Mouse (Mus musculus): ENCODE data around the gene Anks1b.

Anks1b gene

DNA sequence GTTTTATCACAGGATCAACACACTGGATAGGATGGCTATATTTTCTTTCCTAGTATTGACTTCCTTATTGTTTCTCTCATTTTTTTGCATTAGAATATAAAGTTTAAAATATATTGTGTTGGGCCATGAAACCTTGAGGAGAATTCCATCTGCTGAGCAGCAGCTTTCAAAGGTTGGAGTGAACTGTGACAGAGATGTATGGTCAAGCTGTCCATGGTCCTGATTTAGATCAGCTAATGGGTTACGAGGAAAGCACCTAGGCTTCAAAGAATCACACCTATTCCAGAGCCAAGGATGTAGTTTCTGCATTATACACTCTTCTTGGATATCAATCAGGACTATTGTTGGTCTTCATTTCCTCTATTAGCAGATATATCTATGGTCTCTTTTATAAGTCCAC is 503.3 kb downstream of the Anks1b start:
- DNase-seq (ENCODE audit: low read depth, low spot score), result no peak

DNA sequence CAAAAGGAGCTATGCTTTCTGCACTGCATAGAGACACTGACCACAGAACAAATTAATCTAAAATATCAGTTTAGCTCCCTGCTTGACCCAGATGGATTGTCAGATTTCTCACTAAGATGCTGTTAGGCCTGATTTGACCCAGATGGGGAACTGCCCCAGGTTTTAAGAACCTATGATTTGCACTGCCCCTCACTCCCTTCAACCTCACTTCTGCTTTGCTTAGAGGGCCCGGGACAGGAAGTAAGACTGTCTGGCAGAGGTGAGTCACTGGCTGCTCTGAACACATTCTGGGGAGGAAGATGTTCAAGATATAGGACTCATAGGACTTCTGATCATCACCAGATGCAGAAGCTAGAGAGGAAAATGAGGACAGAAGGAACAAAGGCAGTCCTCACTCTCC is 506.8 kb downstream of the Anks1b start:
- DNase-seq (ENCODE audit: low read depth, low spot score), result no peak

DNA sequence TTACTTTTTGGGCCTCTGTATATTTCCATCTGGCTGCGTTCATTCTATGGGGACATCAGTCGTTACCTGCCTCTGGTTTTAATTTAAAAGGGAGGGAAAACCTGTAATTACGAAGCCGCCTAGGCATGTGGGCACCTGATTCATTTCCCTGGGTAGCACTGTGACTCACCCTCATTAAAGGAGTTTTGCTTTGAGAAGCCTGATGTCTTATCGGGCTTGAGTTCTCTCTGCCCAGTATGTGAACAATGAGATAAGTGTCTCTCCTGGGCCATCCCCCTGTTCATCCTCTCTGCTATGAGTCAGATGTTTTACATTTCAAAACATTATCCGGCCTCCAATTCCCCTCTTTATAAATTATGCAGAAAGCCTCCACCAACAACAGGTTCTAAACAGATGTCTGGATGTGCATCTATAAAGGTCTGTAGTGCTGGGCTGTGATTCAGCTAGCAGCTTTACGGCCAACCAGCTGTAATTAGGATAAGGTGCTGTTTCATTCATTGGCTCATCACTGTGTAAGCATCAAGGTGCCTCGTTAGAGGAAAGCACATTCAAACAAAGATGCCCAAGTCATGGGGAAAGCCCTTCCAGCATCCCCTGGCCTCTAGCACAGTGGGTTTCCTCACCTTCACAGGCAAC is 507.5 kb downstream of the Anks1b start:
- no peak for DNase-seq (ENCODE audit: low read depth, low spot score)

DNA sequence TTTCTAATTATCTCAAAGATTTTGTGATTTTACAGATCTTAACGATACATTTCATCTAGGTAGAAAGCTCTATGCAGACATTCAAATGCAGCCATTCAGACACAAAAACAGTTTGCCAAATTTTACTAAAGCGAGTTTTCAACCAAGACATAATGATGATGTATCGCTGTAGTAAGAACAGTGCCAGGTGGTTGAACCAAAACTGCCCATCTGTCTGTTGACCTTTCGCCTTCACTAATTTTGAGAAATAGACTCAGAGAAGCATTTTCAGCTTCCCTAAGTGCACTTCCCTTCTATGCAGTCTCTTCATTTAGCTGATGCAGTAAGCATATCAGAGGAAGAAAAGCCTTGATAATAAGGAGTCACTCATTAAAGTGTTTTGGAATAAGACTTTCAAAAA is 527.1 kb downstream of the Anks1b start:
- DNase-seq (ENCODE audit: low read depth, low spot score), result no peak

DNA sequence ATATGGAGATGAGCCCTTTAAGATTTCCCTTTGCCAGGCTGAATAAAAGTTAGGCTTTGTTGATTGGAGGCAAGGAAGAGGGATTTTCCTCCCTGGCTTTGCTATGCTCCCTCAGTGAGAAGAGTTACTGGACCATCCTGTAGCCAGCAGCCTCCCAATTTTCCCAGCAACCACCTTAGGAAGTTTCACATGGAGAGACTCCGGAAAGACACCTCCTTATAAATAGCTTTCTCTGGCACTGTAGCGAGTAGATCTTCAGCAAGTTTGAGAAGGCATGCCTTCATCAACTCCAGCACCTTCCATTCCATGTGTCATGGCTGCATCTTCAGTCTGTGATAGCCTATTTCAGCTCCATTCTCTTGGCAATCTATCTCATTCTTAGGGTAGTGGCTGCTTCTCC is 535.2 kb downstream of the Anks1b start:
- no peak for DNase-seq (ENCODE audit: low read depth, low spot score)

DNA sequence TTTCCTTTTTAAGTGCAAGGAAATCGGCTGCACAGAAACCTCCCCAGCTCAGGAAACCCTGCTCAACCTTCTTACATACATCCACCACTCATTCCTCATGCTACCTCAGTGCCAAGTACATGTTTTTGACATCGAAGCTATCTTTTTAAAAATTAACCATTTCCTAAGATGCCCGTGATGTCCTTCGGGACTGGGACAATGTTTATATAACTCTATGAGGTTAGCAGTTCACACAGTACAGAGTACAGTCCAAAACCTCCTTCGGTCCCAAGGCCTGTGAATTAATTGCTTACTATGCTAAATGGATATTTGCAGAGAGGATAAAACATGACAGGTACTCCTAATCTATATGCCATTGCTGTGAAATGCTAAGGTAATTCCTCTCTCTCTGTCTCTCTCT is 558.2 kb downstream of the Anks1b start:
- no peak for DNase-seq (ENCODE audit: low read depth, low spot score)

DNA sequence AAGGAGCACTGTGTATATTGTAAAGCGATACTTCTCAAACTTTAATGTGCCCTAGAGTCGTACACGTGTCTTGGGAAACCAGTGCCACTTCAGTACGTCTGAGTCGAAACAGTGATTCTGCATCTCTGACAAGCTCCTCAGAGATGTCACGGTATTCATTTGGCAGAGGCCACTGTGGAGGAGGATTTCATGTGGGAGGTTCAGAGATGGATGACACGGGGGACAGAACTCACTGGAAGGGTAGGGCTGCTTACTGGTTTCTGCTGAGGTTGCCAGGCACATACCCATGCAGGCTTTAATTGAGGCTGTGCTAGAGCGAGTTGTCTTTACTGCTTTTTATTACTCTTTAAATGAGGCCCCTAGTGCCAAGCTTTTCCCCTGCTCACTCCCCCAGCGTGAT is 558.7 kb downstream of the Anks1b start:
- DNase-seq (ENCODE audit: low read depth, low spot score), result no peak

DNA sequence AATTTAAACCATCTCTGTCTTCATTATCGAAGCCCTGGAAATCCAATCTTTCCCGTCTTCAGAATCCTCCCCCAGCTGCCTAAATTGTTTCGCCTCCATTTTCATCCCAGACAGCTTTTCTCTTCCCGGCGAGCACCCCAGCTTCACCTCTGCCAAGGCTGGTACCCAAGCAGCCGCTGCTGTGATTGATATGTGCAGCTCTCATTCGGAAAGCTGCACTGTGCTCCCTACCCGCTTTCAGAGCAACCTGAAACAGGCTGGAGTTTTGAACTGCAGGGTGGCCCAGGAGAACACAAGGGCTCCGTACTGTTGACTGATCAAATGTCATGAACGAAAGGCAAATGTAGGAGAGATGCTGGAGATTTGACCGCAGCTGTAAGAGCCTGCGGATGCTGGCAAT is 559.2 kb downstream of the Anks1b start:
- no peak for DNase-seq (ENCODE audit: low read depth, low spot score)

DNA sequence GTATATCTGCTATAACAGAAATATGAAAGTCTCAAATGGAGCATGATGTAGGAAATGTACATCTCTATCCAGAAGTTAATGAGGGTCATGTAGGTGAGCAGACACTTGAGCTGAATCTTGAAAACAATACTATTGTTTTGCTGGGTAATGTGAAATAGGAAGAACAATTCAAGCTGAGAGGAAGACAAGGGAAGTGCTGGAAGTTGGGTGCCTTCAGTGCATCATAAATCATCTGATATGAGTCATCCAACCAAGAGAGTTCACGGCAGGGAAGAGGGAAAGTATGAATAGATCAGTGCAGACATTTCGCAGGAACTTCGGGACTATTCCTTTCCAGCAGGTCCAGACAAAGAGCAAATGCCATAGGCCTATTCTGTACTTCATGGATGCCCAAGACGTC is 567.7 kb downstream of the Anks1b start:
- no peak for DNase-seq (ENCODE audit: low read depth, low spot score)

DNA sequence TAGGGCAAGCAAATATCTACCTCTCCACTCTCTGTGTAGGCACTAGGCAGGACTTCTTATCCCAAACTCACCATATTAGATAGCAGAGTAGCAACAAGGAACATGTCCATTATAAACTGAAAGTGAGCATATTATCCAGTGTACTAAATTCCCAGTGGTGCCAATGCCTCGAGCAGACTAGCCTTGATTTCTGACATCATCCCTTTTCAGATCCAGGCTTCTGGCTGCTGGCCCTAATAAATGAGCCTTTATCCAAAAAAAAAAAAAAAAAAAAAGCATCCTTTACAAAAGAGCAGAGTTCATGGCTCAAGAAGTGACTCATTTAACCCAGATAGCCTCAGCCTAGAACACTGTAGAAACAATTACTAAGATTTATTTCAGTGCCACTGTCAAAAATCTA is 568.3 kb downstream of the Anks1b start:
- no peak for DNase-seq (ENCODE audit: low read depth, low spot score)

DNA sequence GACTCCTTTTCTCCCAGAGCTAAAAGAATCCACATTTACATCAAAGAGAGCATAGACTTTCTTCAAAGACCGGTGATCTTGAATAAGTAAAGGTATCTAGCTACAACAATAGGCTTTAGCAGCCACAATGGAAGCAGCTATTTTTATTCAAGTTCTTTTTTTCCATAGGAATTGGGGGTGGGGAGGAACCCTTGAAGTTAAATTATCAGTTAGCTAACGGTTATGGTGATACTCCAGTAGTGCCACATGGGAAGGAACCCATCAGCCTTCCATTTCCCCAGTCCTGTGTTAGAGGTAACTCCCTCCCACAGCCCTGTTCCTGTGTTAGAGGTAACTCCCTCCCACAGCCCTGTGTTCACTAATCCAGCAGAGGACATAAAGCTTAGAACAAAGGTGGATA is 591.6 kb downstream of the Anks1b start:
- DNase-seq (ENCODE audit: low read depth, low spot score), result no peak

DNA sequence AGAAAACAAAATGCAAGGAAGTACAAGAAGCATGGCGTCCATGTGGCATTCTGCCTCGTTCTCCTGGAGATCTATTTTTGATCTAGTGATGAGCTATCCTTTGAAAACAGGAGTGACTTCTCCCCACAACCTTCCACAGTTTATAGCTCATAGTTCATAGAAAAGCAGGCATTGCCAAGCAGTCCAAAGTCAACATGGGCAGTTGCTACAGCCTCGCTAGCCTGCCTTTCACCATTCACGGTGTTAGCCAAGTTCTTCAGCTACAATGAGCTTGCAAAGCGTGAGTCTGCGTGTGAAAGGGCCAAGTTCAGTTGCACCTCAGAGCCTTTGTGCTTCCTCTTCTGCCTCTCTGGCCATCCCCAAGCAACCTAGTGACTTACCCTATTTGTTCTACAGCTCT is 592.1 kb downstream of the Anks1b start:
- DNase-seq (ENCODE audit: low read depth, low spot score), result no peak

DNA sequence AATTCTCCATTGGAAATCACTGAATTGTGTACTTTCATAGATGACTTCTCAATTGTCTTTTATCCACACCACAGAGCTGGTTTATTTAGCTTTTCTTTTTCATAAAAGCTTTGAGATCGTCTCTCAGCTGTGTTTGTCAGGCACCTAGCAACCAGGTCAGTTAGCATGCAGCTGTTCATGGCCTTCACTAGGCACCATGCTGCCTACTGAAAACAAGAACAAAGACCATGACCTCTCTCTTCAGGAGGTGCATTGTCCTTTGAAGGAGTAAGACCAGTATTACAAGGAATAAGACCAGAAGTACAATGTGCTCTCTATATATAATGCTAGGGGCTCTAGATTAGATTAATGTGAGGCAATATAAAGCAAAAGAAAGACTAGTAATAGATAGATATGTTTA is 594.2 kb downstream of the Anks1b start:
- DNase-seq (ENCODE audit: low read depth, low spot score), result no peak

DNA sequence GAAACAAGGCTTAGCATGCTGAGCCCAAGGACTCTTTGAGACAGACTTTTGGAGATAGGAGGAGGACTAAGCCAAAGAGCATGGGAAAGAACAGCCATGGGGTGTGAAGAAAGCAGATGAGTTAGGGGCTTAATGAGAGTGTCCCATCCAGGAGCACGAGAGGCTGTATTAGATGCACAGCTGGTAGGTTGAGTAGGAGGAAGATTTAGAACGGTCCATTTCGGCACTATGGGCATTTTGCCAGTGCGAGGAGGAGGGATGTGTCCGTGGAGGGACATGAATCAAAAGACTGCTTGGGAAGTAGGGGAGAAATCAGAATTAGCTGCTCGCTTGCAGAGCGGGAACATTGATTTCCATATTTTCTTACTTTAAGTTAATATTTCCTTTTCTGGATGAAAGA is 620.1 kb downstream of the Anks1b start:
- no peak for DNase-seq (ENCODE audit: low read depth, low spot score)

DNA sequence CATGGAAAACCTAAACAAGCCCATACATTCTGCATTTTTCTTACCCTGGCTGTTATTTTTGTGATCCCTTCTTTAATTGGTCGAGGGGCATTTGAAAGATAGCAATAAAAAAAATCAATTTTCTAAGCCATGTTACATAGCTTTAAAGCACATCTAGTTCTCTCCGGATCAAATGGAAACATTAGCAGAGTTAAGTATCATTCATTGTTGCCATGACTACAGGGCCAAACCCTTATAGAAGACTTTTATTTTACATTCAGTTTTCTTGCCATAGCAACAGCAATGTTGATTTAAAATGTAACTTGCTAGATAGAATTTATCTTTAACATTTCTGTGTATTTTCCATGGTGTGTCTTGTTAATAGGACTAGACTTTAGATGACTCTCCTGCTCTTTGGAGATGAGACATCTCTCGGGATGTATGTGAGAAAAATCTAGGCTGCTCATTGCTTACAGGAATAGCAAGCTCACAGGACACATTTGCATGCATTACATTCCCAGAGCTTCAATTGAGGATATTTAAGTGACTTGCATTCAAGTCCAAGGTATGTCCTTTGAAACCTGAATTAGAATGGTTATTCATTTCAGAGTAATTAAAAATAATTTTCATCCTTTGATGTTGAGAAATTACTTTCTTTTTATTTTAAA is 620.8 kb downstream of the Anks1b start:
- no peak for DNase-seq (ENCODE audit: low read depth, low spot score)

DNA sequence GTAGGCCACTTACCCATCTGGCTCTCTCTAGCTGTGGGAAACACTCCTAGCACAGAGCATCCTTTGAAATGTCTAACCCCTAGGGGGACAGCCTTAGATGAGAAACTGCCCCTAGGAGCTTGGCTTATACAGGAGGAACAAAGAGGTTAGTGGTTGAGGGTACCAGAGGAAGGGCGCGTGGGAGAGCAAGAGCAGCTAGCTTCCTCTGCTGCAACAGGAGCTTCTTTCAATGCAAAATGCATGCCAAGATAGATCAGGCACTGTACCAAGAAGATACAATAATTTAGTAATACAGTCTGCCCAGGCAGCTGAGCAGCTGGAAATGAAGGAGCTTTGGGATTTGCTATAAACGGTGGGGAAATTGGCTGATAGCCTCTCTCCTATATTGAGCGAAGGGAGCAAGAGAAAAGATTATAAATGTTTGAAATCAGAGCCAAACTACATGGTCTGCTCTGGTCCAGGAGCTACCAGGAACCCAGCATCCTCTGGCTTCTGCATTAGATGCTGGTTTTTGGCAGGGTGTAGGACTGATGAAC is 621.7 kb downstream of the Anks1b start:
- no peak for DNase-seq (ENCODE audit: low read depth, low spot score)

DNA sequence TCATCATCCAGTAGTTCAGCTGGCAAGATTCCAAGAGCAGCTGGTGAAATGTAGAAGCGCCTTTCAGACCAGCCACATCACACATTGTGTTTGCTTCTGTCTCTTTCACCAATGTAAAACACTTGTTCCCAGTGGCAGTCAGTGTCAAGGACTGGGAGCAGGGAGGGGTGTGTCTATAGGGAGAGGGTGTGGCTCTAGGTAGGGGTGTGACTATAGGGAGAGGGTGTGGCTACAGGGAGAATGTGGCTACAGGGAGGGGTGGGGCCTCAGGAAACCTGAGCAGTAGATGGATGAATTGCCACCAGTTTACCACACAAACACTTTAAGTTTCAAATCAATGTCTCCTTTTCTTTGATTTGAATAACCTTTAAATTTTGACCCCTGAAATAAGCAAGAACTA is 634.3 kb downstream of the Anks1b start:
- DNase-seq (ENCODE audit: low read depth, low spot score), result no peak

DNA sequence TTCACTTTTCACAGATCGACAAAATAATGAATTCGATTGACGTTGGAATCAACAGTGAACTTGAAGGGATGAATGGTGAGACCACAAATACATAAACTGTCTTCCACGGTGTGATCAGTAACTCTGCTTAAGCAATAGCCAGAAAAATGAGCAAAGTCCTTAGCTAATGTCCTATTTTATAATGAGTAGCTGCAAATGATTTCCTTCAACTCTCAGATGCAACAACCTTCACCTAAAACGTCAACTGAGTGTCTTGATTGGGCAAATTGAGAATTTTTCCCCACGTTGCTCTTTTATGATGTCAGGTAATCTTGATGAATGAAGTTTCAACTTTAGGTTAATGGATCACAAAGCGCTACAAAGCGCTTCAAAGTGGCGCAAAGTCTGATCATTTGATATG is 639.5 kb downstream of the Anks1b start:
- no peak for DNase-seq (ENCODE audit: low read depth, low spot score)

DNA sequence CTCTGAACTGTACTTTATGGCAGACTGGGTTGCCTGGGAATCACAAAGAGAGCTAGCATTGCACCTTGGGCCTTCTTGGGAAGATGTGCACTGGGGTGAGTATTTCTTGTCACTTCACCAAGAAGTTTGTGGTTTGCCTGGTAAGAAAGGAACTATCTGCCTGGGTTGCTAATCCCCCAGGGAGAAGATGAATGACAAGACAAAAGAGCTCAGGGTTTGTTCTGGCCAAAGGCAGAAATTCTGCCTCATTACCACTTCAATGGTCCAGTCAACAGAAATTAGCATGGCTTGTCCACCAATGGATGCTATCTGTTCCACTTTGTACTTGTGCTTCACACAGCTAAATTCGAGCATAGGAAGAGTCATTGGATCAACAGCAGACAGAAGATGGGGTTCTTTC is 658.5 kb downstream of the Anks1b start:
- no peak for DNase-seq (ENCODE audit: low read depth, low spot score)

DNA sequence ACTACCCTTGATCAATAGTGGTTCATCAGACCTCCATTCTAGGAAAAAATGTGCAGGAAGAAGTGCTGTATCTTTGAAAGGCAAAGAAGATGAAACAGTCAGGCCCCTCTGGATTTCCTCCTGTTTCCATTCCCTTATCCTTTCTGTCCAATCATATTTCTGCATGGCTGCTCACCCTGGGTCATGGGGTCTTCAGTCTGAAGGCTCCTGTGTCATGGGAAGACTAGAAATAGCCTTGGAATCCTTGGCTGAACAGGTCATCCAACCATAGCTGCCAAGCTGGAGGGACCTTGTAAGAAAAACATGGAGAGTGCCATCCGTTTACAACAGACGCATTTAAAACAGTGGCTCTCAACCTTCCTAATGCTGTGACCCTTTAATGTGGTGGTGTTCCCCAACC is 662.1 kb downstream of the Anks1b start:
- DNase-seq (ENCODE audit: low read depth, low spot score), result no peak

DNA sequence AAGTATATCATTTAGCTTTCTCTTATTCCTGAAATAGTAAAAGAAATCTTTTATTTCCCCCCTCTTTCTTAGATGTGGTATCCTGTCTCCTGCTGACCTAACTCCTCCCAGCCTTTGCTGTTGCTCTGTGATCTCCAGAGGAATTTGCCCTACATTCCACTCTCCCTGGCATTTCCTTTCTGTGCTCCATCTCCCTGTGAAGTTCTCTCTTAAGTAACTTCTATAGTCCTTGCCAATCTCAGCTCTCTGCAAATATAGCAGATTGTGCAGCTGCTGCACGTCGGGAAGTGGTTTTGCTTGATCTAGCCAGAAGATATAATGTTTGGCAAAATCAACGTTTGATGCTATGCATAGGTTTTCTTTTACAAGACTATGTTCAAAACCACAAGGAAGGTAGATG is 673.3 kb downstream of the Anks1b start:
- DNase-seq (ENCODE audit: low read depth, low spot score), result no peak

DNA sequence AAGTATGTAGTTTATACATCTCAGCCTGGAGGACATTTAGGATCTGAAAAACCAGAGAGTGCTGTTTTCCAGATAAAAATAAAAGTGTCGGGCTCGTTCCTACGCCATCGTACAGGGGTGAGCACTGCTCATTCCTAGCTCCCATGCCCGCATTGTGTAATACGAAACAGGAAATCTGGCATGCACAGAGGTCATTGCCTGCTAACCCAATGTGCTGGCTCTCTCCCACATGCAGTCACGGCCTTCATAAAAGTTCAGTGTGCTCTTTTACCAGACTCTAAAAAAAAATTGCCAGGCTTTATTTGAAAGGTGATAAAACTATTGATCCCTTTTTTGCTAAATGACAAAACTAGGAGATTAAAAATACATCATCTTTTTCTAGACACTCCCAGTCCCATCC is 689.6 kb downstream of the Anks1b start:
- no peak for DNase-seq (ENCODE audit: low read depth, low spot score)

DNA sequence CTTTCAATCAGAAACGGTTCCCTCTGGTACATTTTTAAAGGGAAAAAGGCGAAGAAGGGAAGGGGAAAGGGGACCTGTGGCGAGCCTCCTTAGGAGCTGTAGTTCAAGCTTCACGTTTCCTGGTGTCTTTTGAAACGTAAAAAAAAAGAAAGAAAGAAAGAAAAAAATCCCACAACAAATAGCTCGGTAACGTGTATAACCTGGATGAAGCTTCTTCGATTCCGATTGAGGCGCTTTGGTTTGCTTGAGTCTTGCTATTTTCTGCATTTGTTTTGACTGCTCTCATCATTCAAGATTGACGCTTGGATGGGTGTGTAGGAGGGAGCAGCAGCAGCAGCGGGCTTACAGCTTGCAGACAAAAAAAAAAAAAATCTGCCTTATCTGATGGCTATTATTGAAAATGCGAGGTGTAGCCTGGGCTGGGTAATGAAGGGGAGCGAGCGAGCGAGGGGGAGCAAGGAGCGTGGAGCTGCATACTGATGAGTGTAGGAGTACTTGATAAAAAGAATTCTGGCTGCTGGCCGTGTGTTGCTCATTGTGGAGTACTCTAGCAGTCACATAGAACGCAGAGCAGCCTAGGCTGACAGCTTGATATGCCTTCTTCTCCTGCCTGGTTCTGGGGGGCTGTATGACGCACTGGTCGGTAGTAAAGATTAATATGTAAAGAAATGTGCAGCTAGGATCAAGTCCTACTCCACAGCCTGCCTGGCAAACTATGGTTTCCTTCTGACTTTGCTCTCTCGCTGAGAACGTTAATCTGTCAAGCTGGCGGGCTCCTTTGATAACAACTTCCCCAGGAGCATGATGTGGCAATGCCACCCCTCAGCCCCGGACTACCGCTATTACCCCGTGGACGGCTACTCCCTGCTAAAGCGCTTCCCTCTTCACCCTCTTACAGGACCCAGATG is 703.1 kb downstream of the Anks1b start:
- no peak for DNase-seq (ENCODE audit: low read depth, low spot score)
